Mouse (Mus musculus) forebrain, postnatal 0 days (tissue): ENCODE results near the gene Usp38. TPM values are rescaled to one million over a fixed set of nuclear protein-coding genes. Genes with fewer than 3 reads are reported as not detected.
"Not testable (repeated sequence)": the region's sequence is repeated elsewhere in the genome, so short reads cannot be mapped to it uniquely, and the experiment has no call there.

Experiments used
- ATAC-seq: fragments of 200-750 bp; cut with Nextera tagmentation; 2 replicates; pipeline ENCODE4 v1.8.0; 2017; ENCODE audit warnings: mild to moderate bottlenecking, moderate library complexity
- DNase-seq: peaks from one replicate; pipeline ENCODE4 v3.0.0-alpha.2; 2015
- H3K27ac ChIP-seq: fragments of 300-500 bp; sonication (generic); 2 replicates; pipeline ENCODE4 v1.5.1; 2014; ENCODE audit warnings: low read depth, mild to moderate bottlenecking, antibody characterized with exemption, low read length, moderate library complexity, mixed read lengths
- H3K27me3 ChIP-seq: fragments of 300-500 bp; sonication (generic); 2 replicates; pipeline ENCODE4 v1.6.1; 2014; ENCODE audit warnings: mild to moderate bottlenecking, low read length, mixed read lengths; ENCODE audit not compliant: insufficient read depth
- H3K36me3 ChIP-seq: fragments of 300-500 bp; sonication (generic); 2 replicates; pipeline ENCODE4 v1.6.1; 2014; ENCODE audit warnings: mild to moderate bottlenecking, moderate library complexity; ENCODE audit not compliant: insufficient read depth
- H3K4me1 ChIP-seq: fragments of 300-500 bp; sonication (generic); 2 replicates; pipeline ENCODE4 v1.6.1; 2014; ENCODE audit warnings: antibody characterized with exemption; ENCODE audit not compliant: insufficient read depth
- H3K4me2 ChIP-seq: fragments of 300-500 bp; sonication (generic); 2 replicates; pipeline ENCODE4 v1.6.1; 2014; ENCODE audit warnings: low read depth, mild to moderate bottlenecking, moderate library complexity
- H3K4me3 ChIP-seq: fragments of 300-500 bp; sonication (generic); 2 replicates; pipeline ENCODE4 v1.5.1; 2014; ENCODE audit warnings: low read depth, low read length, mixed read lengths
- H3K9ac ChIP-seq: fragments of 300-500 bp; sonication (generic); 2 replicates; pipeline ENCODE4 v1.6.1; 2014; ENCODE audit warnings: mild to moderate bottlenecking
- H3K9me3 ChIP-seq: fragments of 300-500 bp; sonication (generic); 2 replicates; pipeline ENCODE4 v1.6.1; 2016; ENCODE audit warnings: low read length
- CTCF ChIP-seq: sonication (generic); IDR thresholded peaks from 2 replicates; pipeline ENCODE4 v1.5.1; 2016; ENCODE audit warnings: antibody characterized with exemption, control low read depth, low read depth
- WGBS: fragments of 180-500 bp; shearing (Covaris S2); extraction: QIAGEN DNeasy Blood & Tissue Kit; methylation state at CpG from one replicate; pipeline ENCODE4 v1.1.7; 2014; 5-methylcytosine and 5-hydroxymethylcytosine counted together
- polyA plus RNA-seq: library from polyadenylated mRNA; unstranded; fragments of >200 nt; fragmentation: Nextera tagmentation; extraction: Ambion mirVana; gene quantifications from 2 replicates; pipeline ENCODE4 v1.2.1, GENCODE M21; 2015
- total RNA-seq: library from RNA; depleted of rRNA; stranded (reverse); fragments of >200 nt; gene quantifications from 2 replicates; pipeline ENCODE4 v1.2.3, GENCODE M21; 2014; rRNA removed

The Usp38 gene
- total RNA-seq (36.6 and 40.3 TPM in 2 replicates), polyA plus RNA-seq (16.4 and 18.4 TPM in 2 replicates)

DNA sequence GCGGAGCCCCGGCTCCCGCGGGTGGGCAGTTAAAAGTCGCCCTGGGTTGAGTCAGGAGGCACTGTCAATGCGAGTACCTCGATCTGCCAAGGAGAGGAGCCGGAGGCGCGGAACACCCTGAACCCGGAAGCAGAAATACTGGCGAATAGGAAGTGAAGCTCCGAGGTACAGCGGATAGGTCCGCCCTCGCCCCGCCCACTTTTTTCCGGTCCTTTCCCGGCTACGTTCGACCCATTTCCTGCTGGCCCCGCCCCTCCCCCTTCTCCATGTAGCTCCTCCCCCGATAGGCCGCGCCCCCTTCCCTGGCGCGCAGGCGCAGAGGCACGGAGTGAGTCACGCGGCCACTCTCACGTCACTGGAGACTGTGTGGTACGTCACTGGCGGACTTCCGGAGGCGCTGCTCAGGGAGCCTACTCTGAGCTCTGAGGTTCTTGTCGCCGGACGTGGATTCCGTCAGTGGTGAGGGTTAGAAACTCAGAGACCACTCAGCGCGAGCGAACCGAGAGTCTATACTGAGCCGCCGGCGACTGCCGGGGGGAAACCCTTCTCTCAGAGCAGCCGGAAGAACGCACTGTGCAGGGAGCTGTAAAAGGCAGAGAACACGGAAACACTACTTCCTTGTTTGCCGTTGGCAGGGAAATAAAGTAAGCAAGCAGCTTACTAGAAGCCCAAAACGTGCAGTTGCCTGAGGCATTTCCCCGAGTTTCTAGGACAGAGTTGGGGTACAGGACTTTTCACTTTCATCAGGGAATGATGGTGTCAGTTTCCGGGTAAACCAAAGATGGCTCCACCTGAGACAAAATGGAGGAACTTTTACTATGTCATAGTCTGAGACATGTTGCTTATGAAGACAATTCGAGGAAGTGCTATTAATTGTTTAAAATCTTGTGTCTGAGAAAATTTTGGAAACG, at the start of gene Usp38:
TSS of gene Usp38 (minus strand) at position 140 of the 911 bp plus-strand sequence.
- Histone ChIP-seq H3K9ac (peak within 1 kb of the TSS; percentile 87), H3K4me1 (peaks cover 18% of the 10 kb centered on the region), H3K27ac (peak within 1 kb of the TSS; percentile 97), H3K36me3 (peaks cover 8% of the 10 kb centered on the region; the same call in 1 of the 2 replicates), H3K27me3 (no peaks in the 10 kb centered on the region), H3K4me3 (peak within 1 kb of the TSS; percentile 95), H3K4me2 (peak within 1 kb of the TSS; percentile 97), H3K9me3 (no peaks in the 10 kb centered on the region)
- 3% methylated on average over 54 of the region's 57 CpGs for WGBS
- no peak for TF ChIP-seq CTCF
- DNase-seq (peak; percentile 100), ATAC-seq (peak; percentile 98)

DNA sequence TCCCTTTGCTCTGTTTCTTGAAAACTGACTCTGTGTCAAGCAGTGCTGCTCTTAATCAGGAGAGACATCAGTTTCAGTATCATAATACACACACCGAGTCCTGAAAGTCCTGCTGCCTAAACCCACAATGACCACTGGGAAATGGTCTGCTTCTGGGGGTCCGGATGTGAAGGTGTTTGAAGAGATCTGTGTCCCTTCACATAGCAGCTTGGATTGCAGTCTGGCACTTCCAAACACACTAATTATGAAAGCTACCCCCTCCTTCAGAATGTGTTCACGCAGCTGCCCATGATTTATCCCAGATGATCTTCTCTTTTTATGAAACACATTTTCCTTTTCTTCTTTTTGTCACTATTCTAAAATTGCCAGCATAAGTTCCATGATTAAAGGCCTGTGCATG, 47.8 kb upstream of the Usp38 start:
- DNase-seq (no peak), ATAC-seq (no peak)
- H3K4me1 ChIP-seq: no peaks in the 10 kb centered on the region
- WGBS: 71% methylated on average over 3 of the region's 3 CpGs
- no peak overlapping the region for H3K4me2 ChIP-seq
- no peak overlapping the region for H3K4me3 ChIP-seq
- no peaks in the 10 kb centered on the region for H3K27me3 ChIP-seq
- H3K36me3 ChIP-seq: no peaks in the 10 kb centered on the region
- H3K9me3 ChIP-seq: no peaks in the 10 kb centered on the region
- TF ChIP-seq CTCF: no peak
- no peak overlapping the region for H3K27ac ChIP-seq
- no peak overlapping the region for H3K9ac ChIP-seq

DNA sequence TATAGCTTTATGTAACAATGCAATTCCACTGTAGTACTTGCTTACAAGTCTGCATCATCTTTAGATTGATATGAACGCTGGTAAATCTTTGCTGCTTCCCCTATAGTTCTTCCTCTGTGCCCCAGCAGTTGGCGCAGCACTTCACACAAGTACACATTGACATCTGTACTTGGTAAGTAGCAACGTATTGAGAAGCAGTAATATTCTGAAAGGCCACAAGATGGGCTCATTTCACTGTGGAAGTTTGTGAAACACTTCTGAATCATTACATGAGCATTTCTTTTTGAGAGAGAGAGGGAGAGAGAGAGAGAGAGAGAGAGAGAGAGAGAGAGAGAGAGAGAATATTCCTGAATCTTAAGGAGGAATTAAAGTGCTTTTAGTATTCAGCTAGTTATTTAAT, 47.2 kb upstream of the Usp38 start:
- no peaks in the 10 kb centered on the region for H3K4me1 ChIP-seq
- H3K9me3 ChIP-seq: no peaks in the 10 kb centered on the region
- ATAC-seq: peak; percentile 85
- peak; percentile 84 for DNase-seq
- no peaks in the 10 kb centered on the region for H3K27me3 ChIP-seq
- H3K36me3 ChIP-seq: no peaks in the 10 kb centered on the region
- no peak overlapping the region for H3K9ac ChIP-seq
- peak; percentile 84 for TF ChIP-seq CTCF
- WGBS: 38% methylated on average over 3 of the region's 3 CpGs
- no peak overlapping the region for H3K4me3 ChIP-seq
- no peak overlapping the region for H3K27ac ChIP-seq
- no peak overlapping the region for H3K4me2 ChIP-seq

DNA sequence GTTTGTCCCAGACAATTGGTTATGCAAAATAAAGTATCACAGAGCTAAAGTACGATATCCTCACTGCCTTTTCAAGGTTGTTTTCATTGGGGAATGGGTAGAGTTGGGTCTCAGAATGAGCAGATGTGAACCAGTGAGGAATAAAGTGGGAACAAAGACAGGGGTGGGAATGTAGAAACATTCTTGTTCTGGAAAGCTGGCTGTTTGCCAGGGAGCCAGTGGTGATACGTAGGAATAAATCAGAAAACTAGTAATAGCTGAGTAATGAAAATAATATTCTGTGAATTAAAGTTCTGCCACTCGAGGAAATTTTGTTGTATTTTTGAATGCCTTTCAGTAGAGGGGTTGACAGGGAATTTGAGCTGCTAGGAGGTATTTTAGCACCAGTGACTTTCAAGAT, 29.5 kb upstream of the Usp38 start:
- H3K4me1 ChIP-seq: no peaks in the 10 kb centered on the region
- H3K9me3 ChIP-seq: no peaks in the 10 kb centered on the region
- WGBS: 33% methylated on average over 3 of the region's 3 CpGs
- H3K4me2 ChIP-seq: no peak overlapping the region
- H3K36me3 ChIP-seq: no peaks in the 10 kb centered on the region
- H3K4me3 ChIP-seq: no peak overlapping the region
- no peak for TF ChIP-seq CTCF
- no peaks in the 10 kb centered on the region for H3K27me3 ChIP-seq
- H3K27ac ChIP-seq: no peak overlapping the region
- DNase-seq: no peak
- no peak for ATAC-seq
- H3K9ac ChIP-seq: no peak overlapping the region

DNA sequence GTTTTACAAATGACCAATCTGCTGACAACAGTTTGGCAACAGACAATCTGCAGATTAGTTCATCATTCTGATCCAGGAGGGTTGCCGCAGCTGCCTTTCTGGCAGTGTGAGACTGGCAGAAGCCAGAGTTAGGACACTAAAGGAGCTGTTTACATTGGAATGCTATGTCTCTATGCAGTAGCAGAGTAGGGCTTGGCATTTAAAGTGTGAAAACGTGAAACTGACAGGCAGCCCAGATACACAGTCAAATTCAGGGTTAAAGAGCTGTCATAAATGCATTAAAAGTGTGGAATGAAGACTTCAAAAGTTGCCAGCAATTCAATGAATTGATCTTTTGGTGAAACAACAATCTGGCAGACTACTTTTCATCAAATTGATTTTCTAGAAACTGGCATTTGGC, 13.3 kb upstream of the Usp38 start:
- no peak overlapping the region for H3K4me3 ChIP-seq
- peak; percentile 56 for DNase-seq
- H3K9me3 ChIP-seq: 0 out of 2 replicates have a peak, but pooled peaks cover 8% of the 10 kb centered on the region
- no peaks in the 10 kb centered on the region for H3K4me1 ChIP-seq
- H3K27ac ChIP-seq: no peak overlapping the region
- ATAC-seq: peak; percentile 90
- H3K4me2 ChIP-seq: no peak overlapping the region
- TF ChIP-seq CTCF: no peak
- 37% methylated on average over 2 of the region's 2 CpGs for WGBS
- no peaks in the 10 kb centered on the region for H3K36me3 ChIP-seq
- no peaks in the 10 kb centered on the region for H3K27me3 ChIP-seq
- no peak overlapping the region for H3K9ac ChIP-seq

DNA sequence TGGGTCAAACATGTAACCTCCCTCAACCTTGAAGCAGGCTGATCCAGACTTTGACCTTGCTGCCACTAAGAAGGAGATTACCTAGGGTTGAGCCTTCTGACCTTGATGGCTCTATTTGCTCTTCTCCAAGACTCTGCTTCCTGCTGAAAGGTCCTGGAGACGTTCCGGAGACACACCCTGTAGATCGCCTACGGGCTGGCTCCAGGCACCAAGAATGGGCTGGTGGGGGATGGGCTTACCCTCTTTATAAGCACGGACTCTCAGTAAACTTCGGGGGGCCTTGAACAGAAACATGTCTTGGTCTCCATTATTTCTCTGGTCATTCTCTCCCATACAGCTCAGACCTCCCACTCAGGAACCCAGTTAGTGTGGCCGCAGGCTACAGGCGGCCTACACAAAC, 2.8 kb upstream of the Usp38 start:
- H3K4me2 ChIP-seq, H3K9me3 ChIP-seq, H3K36me3 ChIP-seq, DNase-seq, H3K9ac ChIP-seq, H3K27ac ChIP-seq, H3K27me3 ChIP-seq, ATAC-seq, H3K4me3 ChIP-seq: not testable (repeated sequence)
- WGBS: 93% methylated on average over 8 of the region's 8 CpGs
- peaks cover 17% of the 10 kb centered on the region for H3K4me1 ChIP-seq

DNA sequence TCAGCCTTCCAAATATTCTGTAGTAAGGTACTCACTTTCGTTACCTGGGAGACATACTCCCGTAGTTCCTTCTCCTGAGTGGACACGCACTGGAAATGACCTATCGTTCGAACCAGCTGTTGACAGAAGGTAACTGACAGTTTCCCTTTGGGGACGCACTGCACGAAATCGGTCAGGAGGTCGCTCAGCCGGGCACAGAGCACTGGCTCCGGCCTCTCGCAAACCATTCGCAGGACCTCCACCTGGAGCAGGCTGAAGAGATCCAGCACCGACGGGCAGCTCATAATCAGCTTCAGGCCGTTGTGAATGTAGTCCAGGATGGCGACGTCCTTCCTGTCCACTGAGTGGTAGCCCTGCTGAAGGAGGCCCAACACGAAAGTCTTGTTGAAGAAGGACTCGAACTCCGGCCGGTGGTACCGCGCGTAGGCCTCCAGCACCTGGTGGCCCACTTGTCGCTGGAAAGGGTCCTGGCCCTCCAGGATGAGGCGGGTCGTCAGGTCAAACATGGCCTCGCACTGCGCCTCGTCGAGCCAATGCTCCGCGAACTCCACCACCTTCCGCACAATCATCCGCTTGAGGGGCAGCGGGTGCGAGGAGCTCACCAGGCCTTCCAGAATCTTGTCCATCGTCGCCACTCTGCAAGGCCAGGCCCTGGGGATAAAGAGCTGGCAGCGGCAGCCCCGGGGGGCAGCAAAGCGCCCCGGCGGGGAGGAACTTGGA, 757 bp downstream of the Usp38 start:
- peak overlapping the region; percentile 87 for H3K9ac ChIP-seq
- no peak for ATAC-seq

More for the DNA sequence above, 757 bp downstream of the Usp38 start:
- peak overlapping the region; percentile 85 for H3K27ac ChIP-seq
- peak overlapping the region; percentile 95 for H3K4me3 ChIP-seq
- 5% methylated on average over 45 of the region's 45 CpGs for WGBS
- H3K4me1 ChIP-seq: peaks cover 18% of the 10 kb centered on the region
- DNase-seq: no peak
- H3K36me3 ChIP-seq: peaks cover 14% of the 10 kb centered on the region; the same call in 1 of the 2 replicates
- no peak for TF ChIP-seq CTCF
- no peaks in the 10 kb centered on the region for H3K9me3 ChIP-seq
- H3K27me3 ChIP-seq: no peaks in the 10 kb centered on the region
- peak overlapping the region; percentile 97 for H3K4me2 ChIP-seq
